Mouse (Mus musculus): ENCODE measurements around the gene H2al1m. TPM values are rescaled to one million over a fixed set of nuclear protein-coding genes. Genes with fewer than 3 reads are reported as not detected.
"Not testable (repeated sequence)": the region's sequence is repeated elsewhere in the genome, so short reads cannot be mapped to it uniquely, and the experiment has no call there.

The H2al1m gene
- not detected for polyA plus RNA-seq (2012; fragmentation: generic; extraction: Trizol)

DNA sequence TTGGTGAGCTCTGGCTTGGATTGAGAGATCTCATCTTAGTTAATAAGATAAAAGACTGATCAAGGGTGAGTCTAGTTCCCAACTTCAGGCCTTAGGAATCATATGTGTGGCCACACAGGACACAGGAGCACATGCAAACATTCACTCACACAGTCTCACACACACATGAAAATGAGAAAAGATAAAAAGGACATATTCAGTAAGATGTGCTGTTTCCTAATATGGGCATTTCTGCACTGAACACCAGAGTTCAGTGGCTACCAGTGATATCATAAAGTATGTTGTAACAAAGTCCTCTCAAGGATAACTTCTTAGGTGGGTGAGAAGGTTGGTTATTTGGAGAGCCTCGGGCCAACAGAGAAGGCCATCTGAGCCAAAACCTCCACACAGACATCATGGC, at the start of gene H2al1m:
Gene H2al1m (plus strand): TSS at position 301 of the 400 bp plus-strand sequence.
- not testable (repeated sequence) for H3K36me3 ChIP-seq (ENCODE audit: control insufficient read depth, insufficient read depth); H3K4me3 ChIP-seq; H3K27me3 ChIP-seq (ENCODE audit: control insufficient read depth, insufficient read depth, insufficient read length); H3ac ChIP-seq (ENCODE audit: control insufficient read depth, insufficient read length); H3K79me2 ChIP-seq (ENCODE audit: control insufficient read depth, insufficient read depth); H3K4me2 ChIP-seq (ENCODE audit: low read depth)

DNA sequence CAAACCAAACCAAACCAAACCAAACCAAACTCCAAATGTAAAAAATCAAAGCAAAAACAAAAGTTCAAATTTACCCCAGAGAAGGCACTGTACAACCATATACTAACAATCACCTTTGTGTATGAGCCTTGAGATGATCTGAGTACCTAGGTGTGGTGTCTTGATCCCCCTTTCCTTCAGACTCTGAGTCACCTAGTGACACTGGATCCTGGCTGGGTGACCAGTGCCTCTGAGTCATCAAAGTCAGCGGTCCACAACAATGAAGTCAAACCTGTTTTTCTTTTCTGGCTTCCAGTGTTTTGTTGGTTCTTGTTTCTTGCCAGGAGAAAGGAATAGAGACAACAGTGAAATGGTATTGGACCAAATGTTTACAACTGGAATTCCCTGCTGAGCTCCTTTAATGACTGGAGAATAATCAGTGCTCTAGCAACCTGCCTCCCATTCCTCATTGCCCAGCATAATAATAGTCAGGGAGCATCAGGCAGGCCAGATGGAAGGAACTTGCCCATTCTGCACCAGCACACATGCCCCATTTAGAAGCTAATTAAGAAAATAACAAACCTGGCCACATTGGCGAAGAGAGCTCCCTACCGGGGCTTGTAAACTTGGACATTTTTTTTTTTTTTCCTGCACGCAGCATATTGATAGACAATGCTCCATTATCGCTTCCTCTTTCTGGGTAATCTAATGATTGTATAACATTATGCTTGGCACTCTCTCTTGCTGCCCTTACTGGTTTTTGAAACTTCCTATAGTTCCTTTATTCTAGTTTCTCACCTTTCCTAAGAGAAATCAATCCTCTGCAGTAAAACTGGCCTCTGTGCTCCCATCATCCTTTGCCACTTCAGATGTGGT, 42.6 kb upstream of the H2al1m start:
- H3ac ChIP-seq (ENCODE audit: control insufficient read depth, insufficient read length), result no peak overlapping the region
- TF ChIP-seq TCF3 (IDR thresholded peaks at IDR 0.05; ENCODE audit: insufficient read length, low read depth) (no peak), POLR2A (IDR thresholded peaks at IDR 0.05; ENCODE audit: insufficient read length, low read depth) (no peak), MYOG (IDR thresholded peaks at IDR 0.05; ENCODE audit: control insufficient read depth in 1 of 3, insufficient read depth in 1 of 3, insufficient read length in 2 of 3, low read depth in 2 of 3) (no peak), REST (IDR thresholded peaks at IDR 0.05; ENCODE audit: insufficient read depth, insufficient read length) (no peak), SRF (IDR thresholded peaks at IDR 0.05; ENCODE audit: control insufficient read depth, insufficient read length, low read depth) (no peak), E2F4 (IDR thresholded peaks at IDR 0.05; ENCODE audit: insufficient read depth) (no peak), MYOD1 (IDR thresholded peaks at IDR 0.05; ENCODE audit: control insufficient read depth in 1 of 3, insufficient read length in 2 of 3, low read depth in 2 of 3) (no peak), POLR2AphosphoS2 (IDR thresholded peaks at IDR 0.05; ENCODE audit: insufficient read length, low read depth) (no peak), MAX (IDR thresholded peaks at IDR 0.05; ENCODE audit: low read depth) (no peak), USF1 (IDR thresholded peaks at IDR 0.05; ENCODE audit: low read depth) (no peak)
- H3K79me2 ChIP-seq (ENCODE audit: control insufficient read depth, insufficient read depth), result no peaks in the 10 kb centered on the region
- H3K4me2 ChIP-seq (ENCODE audit: low read depth), result no peak overlapping the region
- no peaks in the 10 kb centered on the region for H3K36me3 ChIP-seq (ENCODE audit: control insufficient read depth, insufficient read depth)
- no peaks in the 10 kb centered on the region for H3K27me3 ChIP-seq (ENCODE audit: control insufficient read depth, insufficient read depth, insufficient read length)
- H3K4me3 ChIP-seq, result no peak overlapping the region

DNA sequence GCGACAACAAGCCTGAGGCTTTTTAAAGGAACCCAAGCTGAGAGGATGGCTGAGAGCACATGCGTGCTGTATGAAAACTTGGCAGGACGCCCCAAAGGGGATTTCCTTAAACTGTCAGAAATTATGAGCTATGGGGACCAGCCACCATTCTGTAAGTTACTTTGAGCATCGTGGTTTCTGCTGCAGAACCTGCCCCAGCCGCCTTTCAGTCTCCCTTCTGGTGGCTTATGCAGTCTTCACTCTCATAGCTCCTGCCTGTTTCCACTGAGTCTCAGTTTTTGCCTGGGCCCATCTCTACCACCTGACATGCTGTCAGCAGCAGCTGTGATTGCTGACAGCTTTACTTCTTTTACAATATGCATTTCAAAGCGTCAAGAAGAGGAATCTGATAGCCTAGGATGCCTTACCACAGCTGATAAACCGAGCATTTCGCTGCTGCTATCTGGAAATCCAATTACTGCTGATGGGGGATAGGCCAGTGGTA, 40.1 kb upstream of the H2al1m start:
- Histone ChIP-seq H3K4me2 (ENCODE audit: low read depth) (no peak overlapping the region), H3K79me2 (ENCODE audit: control insufficient read depth, insufficient read depth) (no peaks in the 10 kb centered on the region)
- TF ChIP-seq MYOD1 (IDR thresholded peaks at IDR 0.05; ENCODE audit: control insufficient read depth in 1 of 3, insufficient read length in 2 of 3, low read depth in 2 of 3) (peak in 1 of 3 experiments; percentile 33), SRF (IDR thresholded peaks at IDR 0.05; ENCODE audit: control insufficient read depth, insufficient read length, low read depth) (no peak)

DNA sequence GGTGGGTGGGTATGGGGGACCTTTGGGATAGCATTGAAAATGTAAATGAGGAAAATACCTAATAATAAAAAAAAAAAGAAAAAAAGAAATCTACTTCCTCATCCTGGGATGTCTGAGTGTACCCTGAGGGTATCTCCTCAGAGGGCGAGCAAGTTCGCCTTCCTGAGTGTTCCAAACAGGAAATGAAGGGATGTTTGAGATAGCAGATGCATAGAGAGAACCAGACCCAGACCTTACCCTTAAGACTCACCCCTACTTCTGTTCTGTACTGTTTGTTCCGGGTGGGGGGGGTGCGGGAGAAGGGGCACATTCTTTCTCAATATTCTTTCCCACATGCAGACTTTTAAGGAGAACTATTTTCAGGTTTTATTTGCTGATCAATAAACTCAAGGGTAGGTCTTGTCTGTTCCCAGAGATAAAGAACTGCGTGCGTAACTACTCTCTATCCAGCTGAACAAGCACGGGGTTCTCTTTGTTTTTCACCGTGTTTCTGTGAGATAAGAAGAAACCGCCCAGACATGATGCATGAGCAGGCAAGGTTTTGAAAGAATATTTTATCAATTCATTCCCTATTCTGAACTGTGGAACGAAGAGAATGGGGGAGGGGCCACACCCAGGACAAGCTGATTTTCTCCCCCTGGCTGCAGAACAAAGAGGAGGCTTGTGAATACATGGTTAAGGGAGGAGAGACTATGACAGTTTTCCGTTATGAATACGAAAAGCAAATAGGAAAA, 38.8 kb upstream of the H2al1m start:
- Histone ChIP-seq H3K79me2 (ENCODE audit: control insufficient read depth, insufficient read depth) (no peaks in the 10 kb centered on the region), H3ac (ENCODE audit: control insufficient read depth, insufficient read length) (no peak overlapping the region), H3K4me3 (no peak overlapping the region), H3K36me3 (ENCODE audit: control insufficient read depth, insufficient read depth) (no peaks in the 10 kb centered on the region), H3K4me2 (ENCODE audit: low read depth) (no peak overlapping the region), H3K27me3 (ENCODE audit: control insufficient read depth, insufficient read depth, insufficient read length) (no peaks in the 10 kb centered on the region)
- TF ChIP-seq SRF (IDR thresholded peaks at IDR 0.05; ENCODE audit: control insufficient read depth, insufficient read length, low read depth), result no peak
- TF ChIP-seq REST (IDR thresholded peaks at IDR 0.05; ENCODE audit: insufficient read depth, insufficient read length), result no peak
- TF ChIP-seq POLR2A (IDR thresholded peaks at IDR 0.05; ENCODE audit: insufficient read length, low read depth), result no peak
- TF ChIP-seq MAX (IDR thresholded peaks at IDR 0.05; ENCODE audit: low read depth), result no peak
- TF ChIP-seq MYOD1 (IDR thresholded peaks at IDR 0.05; ENCODE audit: control insufficient read depth in 1 of 3, insufficient read length in 2 of 3, low read depth in 2 of 3), result no peak
- TF ChIP-seq CEBPB (IDR thresholded peaks at IDR 0.05; ENCODE audit: insufficient read depth, poor library complexity, severe bottlenecking), result no peak
- no peak for TF ChIP-seq MYOG (IDR thresholded peaks at IDR 0.05; ENCODE audit: control insufficient read depth in 1 of 3, insufficient read depth in 1 of 3, insufficient read length in 2 of 3, low read depth in 2 of 3)
- no peak for TF ChIP-seq E2F4 (IDR thresholded peaks at IDR 0.05; ENCODE audit: insufficient read depth)
- TF ChIP-seq USF1 (IDR thresholded peaks at IDR 0.05; ENCODE audit: low read depth), result no peak
- no peak for TF ChIP-seq POLR2AphosphoS2 (IDR thresholded peaks at IDR 0.05; ENCODE audit: insufficient read length, low read depth)
- no peak for TF ChIP-seq TCF12 (IDR thresholded peaks at IDR 0.05; ENCODE audit: insufficient read depth, poor library complexity, severe bottlenecking)
- TF ChIP-seq TCF3 (IDR thresholded peaks at IDR 0.05; ENCODE audit: insufficient read length, low read depth), result no peak

More for the DNA sequence above, 40.1 kb upstream of the H2al1m start:
- Histone ChIP-seq H3K36me3 (ENCODE audit: control insufficient read depth, insufficient read depth) (no peaks in the 10 kb centered on the region), H3ac (ENCODE audit: control insufficient read depth, insufficient read length) (no peak overlapping the region), H3K4me3 (no peak overlapping the region), H3K27me3 (ENCODE audit: control insufficient read depth, insufficient read depth, insufficient read length) (no peaks in the 10 kb centered on the region)

DNA sequence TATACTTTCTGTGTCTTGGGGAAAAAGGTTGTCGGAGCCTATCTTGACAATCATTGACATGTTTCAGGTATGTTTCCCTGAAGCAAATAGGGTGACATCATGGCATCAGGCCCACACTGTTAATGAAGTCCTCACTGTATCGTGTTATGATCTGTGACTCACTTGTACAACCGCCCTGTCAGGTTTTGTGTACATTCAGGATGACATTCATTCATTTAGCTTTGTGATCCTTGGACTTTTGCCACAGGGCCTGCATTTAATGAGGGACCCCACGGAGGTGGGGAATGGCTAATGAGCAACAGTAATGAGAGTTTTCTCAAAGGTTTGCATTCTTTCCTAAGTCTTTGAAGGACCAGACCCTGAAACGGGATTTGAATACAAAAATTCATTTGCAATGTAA, 34.7 kb upstream of the H2al1m start:
- Histone ChIP-seq H3K27me3 (ENCODE audit: control insufficient read depth, insufficient read depth, insufficient read length) (no peaks in the 10 kb centered on the region), H3K4me3 (no peak overlapping the region), H3ac (ENCODE audit: control insufficient read depth, insufficient read length) (no peak overlapping the region), H3K36me3 (ENCODE audit: control insufficient read depth, insufficient read depth) (no peaks in the 10 kb centered on the region), H3K79me2 (ENCODE audit: control insufficient read depth, insufficient read depth) (no peaks in the 10 kb centered on the region), H3K4me2 (ENCODE audit: low read depth) (no peak overlapping the region)
- TF ChIP-seq POLR2AphosphoS2 (IDR thresholded peaks at IDR 0.05; ENCODE audit: insufficient read length, low read depth) (no peak), MAX (IDR thresholded peaks at IDR 0.05; ENCODE audit: low read depth) (no peak), E2F4 (IDR thresholded peaks at IDR 0.05; ENCODE audit: insufficient read depth) (no peak), MYOG (IDR thresholded peaks at IDR 0.05; ENCODE audit: control insufficient read depth in 1 of 3, insufficient read depth in 1 of 3, insufficient read length in 2 of 3, low read depth in 2 of 3) (no peak), CEBPB (IDR thresholded peaks at IDR 0.05; ENCODE audit: insufficient read depth, poor library complexity, severe bottlenecking) (no peak)
